Mouse (Mus musculus) neural tube, embryonic 11.5 days (tissue): Measurements from ENCODE around the gene Trhde. TPM values are rescaled to one million over a fixed set of nuclear protein-coding genes. Genes with fewer than 3 reads are reported as not detected.

ENCODE experiments used
- ATAC-seq: fragments of 200-750 bp; cut with Nextera tagmentation; 2 replicates; pipeline ENCODE4 v1.8.0; 2017; ENCODE audit warnings: moderate number of reproducible peaks, mild to moderate bottlenecking, moderate TSS enrichment, moderate library complexity; ENCODE audit not compliant: insufficient read depth, low FRiP score, low TSS enrichment
- DNase-seq: peaks from one replicate; pipeline ENCODE4 v3.0.0-alpha.2; 2015; ENCODE audit warnings: low spot score
- H3K27ac ChIP-seq: fragments of 300-500 bp; sonication (generic); 2 replicates; pipeline ENCODE4 v1.5.1; 2014; ENCODE audit warnings: low read depth, mild to moderate bottlenecking, low read length
- H3K27me3 ChIP-seq: fragments of 300-500 bp; sonication (generic); 2 replicates; pipeline ENCODE4 v1.6.1; 2014; ENCODE audit warnings: mild to moderate bottlenecking, low read length, mixed read lengths; ENCODE audit not compliant: control insufficient read depth, insufficient read depth
- H3K36me3 ChIP-seq: fragments of 300-500 bp; sonication (generic); 2 replicates; pipeline ENCODE4 v1.6.1; 2014; ENCODE audit warnings: mild to moderate bottlenecking, low read length, moderate library complexity, mixed read lengths; ENCODE audit not compliant: control insufficient read depth, insufficient read depth
- H3K4me1 ChIP-seq: fragments of 300-500 bp; sonication (generic); 2 replicates; pipeline ENCODE4 v1.6.1; 2014; ENCODE audit warnings: low read length, mixed read lengths; ENCODE audit not compliant: control insufficient read depth, insufficient read depth
- H3K4me2 ChIP-seq: fragments of 300-500 bp; sonication (generic); 2 replicates; pipeline ENCODE4 v1.6.1; 2014; ENCODE audit warnings: low read depth, mild to moderate bottlenecking, moderate library complexity
- H3K4me3 ChIP-seq: fragments of 300-500 bp; sonication (generic); 2 replicates; pipeline ENCODE4 v1.5.1; 2014; ENCODE audit warnings: low read depth, low read length
- H3K9ac ChIP-seq: fragments of 300-500 bp; sonication (generic); 2 replicates; pipeline ENCODE4 v1.6.1; 2014; ENCODE audit warnings: mild to moderate bottlenecking, low read length
- H3K9me3 ChIP-seq: fragments of 300-500 bp; sonication (generic); 2 replicates; pipeline ENCODE4 v1.6.1; 2016; ENCODE audit warnings: low read length; ENCODE audit not compliant: control insufficient read depth
- WGBS: fragments of 180-500 bp; shearing (Covaris S2); extraction: QIAGEN DNeasy Blood & Tissue Kit; methylation state at CpG from one replicate; pipeline ENCODE4 v1.1.7; 2014; 5-methylcytosine and 5-hydroxymethylcytosine counted together
- polyA plus RNA-seq: library from polyadenylated mRNA; unstranded; fragments of >200 nt; fragmentation: Nextera tagmentation; extraction: Ambion mirVana; gene quantifications from 2 replicates; pipeline ENCODE4 v1.2.1, GENCODE M21; 2014

Gene Trhde
- polyA plus RNA-seq, 1 experiment from 2014 or later = 3.1 TPM

DNA sequence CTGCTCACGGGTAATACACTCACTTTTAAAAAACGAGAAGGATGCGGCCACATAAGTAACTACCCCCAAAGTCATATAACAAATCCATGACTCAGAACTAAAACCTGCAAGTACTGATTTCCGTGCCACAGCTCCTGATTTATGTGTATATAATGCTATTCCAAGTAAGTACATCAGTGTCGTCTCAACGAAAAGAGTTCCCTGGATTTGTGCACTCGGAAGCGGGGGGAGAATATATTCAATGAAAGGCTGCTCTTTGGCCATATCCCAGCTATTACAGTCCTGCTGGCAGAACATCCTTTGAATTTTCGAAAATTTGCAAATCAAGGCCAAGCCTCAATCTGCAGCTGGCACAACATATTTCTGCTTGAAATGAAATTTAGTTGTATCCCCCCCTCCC, 43.5 kb downstream of the Trhde start:
- ATAC-seq = no peak
- no peak overlapping the region for H3K4me2 ChIP-seq
- WGBS = 82% methylated on average over 9 of the region's 9 CpGs
- H3K9me3 ChIP-seq = no peaks in the 10 kb centered on the region
- no peak overlapping the region for H3K27ac ChIP-seq
- H3K4me1 ChIP-seq = no peaks in the 10 kb centered on the region
- H3K4me3 ChIP-seq = no peak overlapping the region
- no peak overlapping the region for H3K9ac ChIP-seq
- DNase-seq = no peak
- H3K36me3 ChIP-seq = no peaks in the 10 kb centered on the region
- H3K27me3 ChIP-seq = no peaks in the 10 kb centered on the region

DNA sequence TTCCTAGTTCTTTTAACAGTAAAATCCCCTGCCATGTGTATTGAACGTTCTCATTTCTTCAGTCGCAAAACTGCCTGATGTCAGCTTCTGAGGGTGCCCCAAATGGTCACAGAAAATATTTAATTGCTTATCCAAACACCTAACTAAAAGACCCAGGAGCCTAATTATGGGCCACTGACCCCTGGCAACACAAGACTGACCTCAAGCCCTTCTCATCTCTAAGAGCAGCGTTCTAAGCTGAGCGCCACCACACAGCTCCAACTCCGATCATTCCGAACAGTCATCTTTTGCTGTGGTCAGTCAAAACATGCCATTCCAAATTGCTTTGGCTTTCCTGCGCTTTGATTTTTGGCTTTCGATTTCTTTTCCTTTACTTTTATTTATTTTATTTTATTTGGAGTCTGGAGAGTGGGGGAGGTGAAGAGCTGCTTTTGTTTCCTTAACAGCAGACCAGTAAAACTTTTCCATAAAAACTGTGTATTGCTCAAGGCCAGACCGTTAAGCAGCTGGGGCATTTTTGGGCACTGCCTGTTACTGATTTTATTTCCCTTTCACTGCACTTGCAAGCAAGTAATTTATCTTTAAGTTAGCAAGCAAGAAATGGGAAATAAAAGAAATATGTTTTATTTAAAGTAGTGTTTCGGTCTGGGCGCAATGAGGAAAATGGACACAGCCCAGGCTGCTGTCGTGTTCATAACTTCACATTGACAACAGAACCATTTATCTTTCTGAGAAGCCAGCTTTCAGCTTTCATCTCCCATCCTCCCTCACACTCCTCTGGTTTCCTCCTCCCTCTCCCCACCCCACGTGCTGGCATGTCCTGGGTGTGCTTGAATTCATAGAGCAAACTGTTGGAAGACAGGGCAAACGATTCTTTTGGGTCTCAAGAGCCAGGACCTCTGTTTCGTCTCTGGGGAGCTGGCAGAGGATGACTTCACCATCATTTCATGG, 59.1 kb downstream of the Trhde start:
- no peaks in the 10 kb centered on the region for H3K4me1 ChIP-seq

DNA sequence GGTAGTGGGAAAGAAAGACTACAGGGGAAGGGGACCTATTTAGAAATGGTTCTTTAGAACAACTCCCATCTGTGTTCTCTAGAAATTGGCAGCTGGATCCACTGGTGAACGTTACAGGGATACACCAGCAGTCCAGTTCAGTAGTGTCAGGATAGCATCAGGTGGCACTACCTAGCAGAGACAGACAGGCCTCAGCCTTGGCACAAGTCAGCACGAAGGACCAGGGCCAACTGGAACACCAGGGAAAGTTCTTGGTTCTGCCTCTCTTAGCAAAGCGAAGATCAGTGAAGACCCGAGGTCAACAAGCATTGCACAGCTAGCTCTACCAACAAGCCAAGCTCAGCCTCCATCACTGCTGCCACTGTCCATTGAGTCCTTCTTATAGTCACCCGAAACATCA, 62.2 kb downstream of the Trhde start:
- H3K4me2 ChIP-seq = no peak overlapping the region
- no peaks in the 10 kb centered on the region for H3K36me3 ChIP-seq
- no peak overlapping the region for H3K4me3 ChIP-seq
- no peaks in the 10 kb centered on the region for H3K27me3 ChIP-seq
- WGBS = 85% methylated on average over 5 of the region's 5 CpGs
- ATAC-seq = no peak
- no peaks in the 10 kb centered on the region for H3K9me3 ChIP-seq
- no peak overlapping the region for H3K27ac ChIP-seq
- DNase-seq = no peak
- no peak overlapping the region for H3K9ac ChIP-seq
- no peaks in the 10 kb centered on the region for H3K4me1 ChIP-seq

More for the DNA sequence above, 59.1 kb downstream of the Trhde start:
- no peak overlapping the region for H3K9ac ChIP-seq
- no peak overlapping the region for H3K4me2 ChIP-seq
- 66% methylated on average over 15 of the region's 15 CpGs for WGBS
- no peaks in the 10 kb centered on the region for H3K27me3 ChIP-seq
- H3K36me3 ChIP-seq = no peaks in the 10 kb centered on the region
- no peak for ATAC-seq
- H3K27ac ChIP-seq = no peak overlapping the region
- DNase-seq = no peak
- no peak overlapping the region for H3K4me3 ChIP-seq
- no peaks in the 10 kb centered on the region for H3K9me3 ChIP-seq

DNA sequence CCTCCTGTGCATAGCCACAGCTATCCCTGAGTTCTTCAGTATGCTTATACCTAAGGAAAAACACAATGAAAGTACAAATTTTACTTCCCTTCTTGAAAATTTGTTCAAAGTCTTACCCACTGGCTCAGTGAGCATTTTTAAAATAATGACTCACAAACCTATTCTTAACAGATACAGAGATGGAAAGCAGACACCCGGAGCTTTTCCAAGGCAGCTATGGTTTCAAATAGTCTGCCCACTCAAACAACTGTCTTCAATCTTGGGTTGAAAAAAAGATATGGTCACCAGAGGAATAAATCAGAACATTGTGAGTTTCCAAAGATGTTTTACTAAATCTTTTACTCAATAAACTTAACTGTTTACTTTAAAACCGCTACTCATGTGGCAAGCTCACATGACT, 64.5 kb downstream of the Trhde start:
- WGBS = 91% methylated on average over 2 of the region's 2 CpGs
- ATAC-seq = no peak
- DNase-seq = no peak

DNA sequence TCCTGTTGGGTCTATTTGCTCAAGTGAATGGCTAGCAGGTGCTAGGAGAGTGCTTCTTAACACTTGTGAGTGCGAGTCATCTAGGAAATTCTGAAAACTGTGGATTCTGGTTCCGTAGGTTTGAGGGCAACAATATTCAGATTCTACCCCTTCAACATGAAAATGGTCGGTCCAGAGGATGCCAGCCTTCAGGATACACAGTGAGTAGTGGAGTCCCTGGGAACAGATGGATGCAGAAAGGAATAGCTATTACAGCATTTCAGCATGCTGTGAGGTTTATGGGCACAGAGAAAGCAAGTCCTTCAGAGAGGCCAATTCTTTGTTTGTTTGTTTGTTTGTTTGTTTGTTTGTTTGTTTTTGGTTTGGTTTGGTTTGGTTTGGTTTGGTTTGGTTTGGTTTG, 65.7 kb downstream of the Trhde start:
- H3K27me3 ChIP-seq = no peaks in the 10 kb centered on the region
- no peak overlapping the region for H3K27ac ChIP-seq
- H3K9ac ChIP-seq = no peak overlapping the region
- ATAC-seq = no peak
- 89% methylated on average over 3 of the region's 3 CpGs for WGBS
- H3K9me3 ChIP-seq = no peaks in the 10 kb centered on the region
- DNase-seq = no peak
- H3K4me1 ChIP-seq = no peaks in the 10 kb centered on the region
- H3K4me2 ChIP-seq = no peak overlapping the region
- no peak overlapping the region for H3K4me3 ChIP-seq
- no peaks in the 10 kb centered on the region for H3K36me3 ChIP-seq

More for the DNA sequence above, 64.5 kb downstream of the Trhde start:
- no peak overlapping the region for H3K9ac ChIP-seq
- H3K27ac ChIP-seq = no peak overlapping the region
- no peaks in the 10 kb centered on the region for H3K9me3 ChIP-seq
- H3K36me3 ChIP-seq = no peaks in the 10 kb centered on the region
- H3K4me1 ChIP-seq = no peaks in the 10 kb centered on the region
- H3K4me3 ChIP-seq = no peak overlapping the region
- no peaks in the 10 kb centered on the region for H3K27me3 ChIP-seq
- H3K4me2 ChIP-seq = no peak overlapping the region

DNA sequence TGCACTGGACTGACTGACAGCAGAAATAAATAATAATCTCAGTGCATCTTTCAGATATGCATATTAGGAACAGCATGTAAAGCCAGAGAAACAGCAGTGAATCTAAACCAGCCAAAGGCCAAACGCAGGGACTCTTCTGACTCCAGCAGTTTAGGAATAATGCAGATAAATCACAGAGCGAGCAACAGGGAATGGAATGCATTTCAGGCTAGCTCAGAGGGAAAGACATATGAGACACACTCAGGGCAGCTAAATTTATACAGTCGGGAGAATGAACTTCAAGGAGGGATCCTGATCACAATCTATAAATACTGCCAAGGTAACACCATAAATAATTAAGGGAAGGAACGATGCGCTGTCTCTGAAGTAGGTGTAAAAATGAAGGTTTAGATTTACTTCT, 66.4 kb downstream of the Trhde start:
- Histone ChIP-seq H3K4me2 (no peak overlapping the region), H3K4me1 (no peaks in the 10 kb centered on the region), H3K4me3 (no peak overlapping the region), H3K9ac (no peak overlapping the region), H3K9me3 (no peaks in the 10 kb centered on the region), H3K36me3 (no peaks in the 10 kb centered on the region), H3K27ac (no peak overlapping the region), H3K27me3 (no peaks in the 10 kb centered on the region)
- WGBS = 63% methylated on average over 5 of the region's 5 CpGs
- no peak for ATAC-seq
- no peak for DNase-seq

DNA sequence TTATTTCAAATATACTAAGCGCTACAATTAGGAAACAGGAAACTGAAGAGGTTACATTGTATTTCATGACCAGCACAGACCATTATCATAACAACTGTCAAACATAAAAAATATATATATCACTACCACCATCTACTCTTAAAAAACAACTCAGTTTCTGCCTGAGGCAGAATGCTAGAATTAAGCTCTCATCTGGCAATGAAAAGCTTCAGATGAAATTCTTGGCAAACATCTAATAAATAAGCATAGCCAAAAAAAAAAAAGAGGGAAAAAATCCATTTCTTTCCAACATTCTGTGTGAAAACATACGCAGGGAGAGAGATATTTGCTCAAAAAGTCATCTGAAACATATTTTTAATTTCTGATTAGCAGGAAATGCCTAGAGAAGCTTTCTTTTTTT, 67.0 kb downstream of the Trhde start:
- H3K4me2 ChIP-seq = no peak overlapping the region
- no peak for ATAC-seq
- no peak overlapping the region for H3K9ac ChIP-seq
- no peaks in the 10 kb centered on the region for H3K36me3 ChIP-seq
- H3K4me3 ChIP-seq = no peak overlapping the region
- 89% methylated on average over 2 of the region's 2 CpGs for WGBS
- no peaks in the 10 kb centered on the region for H3K9me3 ChIP-seq
- H3K4me1 ChIP-seq = no peaks in the 10 kb centered on the region
- no peak for DNase-seq
- H3K27me3 ChIP-seq = no peaks in the 10 kb centered on the region
- no peak overlapping the region for H3K27ac ChIP-seq

DNA sequence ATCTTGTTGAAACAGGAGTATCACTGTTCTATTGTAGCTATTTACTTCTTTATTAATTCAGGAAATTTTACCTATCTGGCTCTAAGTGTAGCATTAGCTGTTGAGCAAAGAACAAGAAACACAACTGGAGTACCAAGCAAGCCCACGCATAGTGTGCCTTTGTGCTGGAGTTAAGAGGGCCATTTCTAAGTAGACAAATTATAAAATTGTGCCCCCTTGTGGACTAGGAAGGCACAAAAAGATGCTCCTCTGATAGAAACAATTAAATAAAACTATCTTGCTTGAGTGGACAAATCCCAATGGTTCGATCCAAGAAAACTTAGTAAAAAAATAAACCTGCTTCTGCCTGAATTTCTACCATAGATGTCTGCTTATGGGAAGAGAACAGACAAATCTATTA, 76.5 kb downstream of the Trhde start:
- Histone ChIP-seq H3K9me3 (no peaks in the 10 kb centered on the region), H3K9ac (no peak overlapping the region), H3K4me1 (no peaks in the 10 kb centered on the region), H3K27ac (no peak overlapping the region), H3K36me3 (no peaks in the 10 kb centered on the region), H3K27me3 (no peaks in the 10 kb centered on the region), H3K4me3 (no peak overlapping the region), H3K4me2 (no peak overlapping the region)
- 84% methylated on average over 2 of the region's 2 CpGs for WGBS
- DNase-seq (no peak), ATAC-seq (no peak)

DNA sequence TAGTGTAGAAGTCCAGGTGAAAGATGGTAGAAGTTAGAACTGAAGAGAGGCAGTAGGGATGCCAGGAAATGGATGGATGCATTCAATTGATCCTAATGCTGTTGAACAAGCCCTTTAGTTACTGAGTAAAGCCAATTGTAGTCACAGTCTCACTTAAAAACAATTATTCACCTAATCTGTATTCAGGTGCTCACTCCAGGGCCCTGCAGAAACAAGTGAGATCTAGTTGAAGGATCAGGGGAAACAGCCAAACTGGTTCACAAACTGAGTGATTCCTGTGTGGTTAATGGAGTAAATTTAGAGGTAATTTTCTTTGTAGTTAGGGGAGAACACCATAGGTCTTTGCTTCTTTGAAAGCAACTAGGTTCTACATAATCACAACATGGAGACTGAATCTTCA, 100.3 kb downstream of the Trhde start:
- DNase-seq (no peak), ATAC-seq (no peak)
- no peak overlapping the region for H3K4me2 ChIP-seq
- no peak overlapping the region for H3K27ac ChIP-seq
- H3K9ac ChIP-seq = no peak overlapping the region
- H3K4me1 ChIP-seq = no peaks in the 10 kb centered on the region
- H3K36me3 ChIP-seq = no peaks in the 10 kb centered on the region
- no peak overlapping the region for H3K4me3 ChIP-seq
- H3K27me3 ChIP-seq = no peaks in the 10 kb centered on the region
- H3K9me3 ChIP-seq = no peaks in the 10 kb centered on the region
